Comparison of ENCODE assay signal across 20 mouse cellular contexts in the genomic region with DNA sequence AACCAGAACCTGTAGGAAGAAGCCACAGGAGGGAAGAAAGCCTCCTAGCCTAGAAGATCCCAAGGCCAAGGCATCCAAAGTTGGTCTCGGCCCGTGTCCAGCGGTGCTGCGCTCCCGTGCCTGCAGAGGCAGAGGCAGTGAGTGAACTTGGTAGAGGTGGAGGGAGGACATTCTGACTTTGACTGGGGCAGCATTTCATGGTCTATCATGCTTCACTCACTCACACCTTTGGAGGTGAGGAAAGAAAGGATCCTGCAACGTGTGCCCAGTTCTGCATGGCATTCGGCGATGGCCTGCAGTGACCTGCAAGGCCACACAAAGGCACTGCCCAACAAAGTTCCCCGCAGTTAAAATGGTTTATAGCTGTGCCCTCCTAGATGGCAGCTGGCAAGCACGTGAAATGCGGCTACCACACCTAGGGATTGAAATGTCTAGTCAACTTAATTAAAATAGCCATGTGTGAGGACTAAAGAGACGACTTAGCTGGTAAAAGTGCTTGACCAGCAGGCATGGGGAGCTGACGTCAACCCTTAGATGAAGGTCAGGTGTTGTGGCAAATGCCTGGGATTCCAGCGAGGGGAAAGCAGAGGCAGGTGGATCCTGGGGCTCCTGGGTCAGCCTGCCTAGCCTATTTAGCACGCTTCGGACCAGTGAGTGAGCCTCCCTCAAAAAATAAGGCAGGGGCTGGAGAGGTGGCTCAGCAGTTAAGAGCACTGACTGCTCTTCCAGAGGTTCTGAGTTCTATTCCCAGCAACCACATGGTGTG. TPM values are rescaled to one million over a fixed set of nuclear protein-coding genes. Genes with fewer than 3 reads are reported as not detected.
DNase-seq lines count a peak whose midpoint lies in the region; ATAC-seq and TF ChIP-seq lines count a peak whose summit lies in the region.
"Had no signal": no experiment of that assay in that cellular context is flagged by ENCODE, and none has a peak within 500 bp of the region (broad histone marks: within the 10 kb centered on the region; RNA-seq: fewer than 3 reads in every experiment).

No protein-coding gene starts in this region.

- H3K27me3 ChIP-seq in liver, embryonic 12.5 days (replicated peaks): 0 out of 2 replicates have a peak, but pooled peaks cover 3% of the 10 kb centered on the region
- H3K27me3 ChIP-seq in liver, postnatal 0 days (ENCODE audit: insufficient read depth, low read length): no peaks in the 10 kb centered on the region
- no peaks in the 10 kb centered on the region for H3K27me3 ChIP-seq in heart, embryonic 13.5 days (replicated peaks)
- H3K27me3 ChIP-seq in forebrain, embryonic 11.5 days (ENCODE audit: control insufficient read depth, insufficient read depth, low read length): no peaks in the 10 kb centered on the region
- H3K27me3 ChIP-seq: neural tube, embryonic 13.5 days had no signal

- no peaks in the 10 kb centered on the region for H3K36me3 ChIP-seq in liver, embryonic 12.5 days
- no peaks in the 10 kb centered on the region for H3K36me3 ChIP-seq in liver, postnatal 0 days (replicated peaks; ENCODE audit: insufficient read depth, low read length)
- peaks cover 23% of the 10 kb centered on the region for H3K36me3 ChIP-seq in heart, embryonic 13.5 days
- H3K36me3 ChIP-seq in forebrain, embryonic 11.5 days (ENCODE audit: control insufficient read depth, insufficient read depth, low read length): no peaks in the 10 kb centered on the region
- H3K36me3 ChIP-seq: midbrain, embryonic 10.5 days; neural tube, embryonic 13.5 days had no signal

- DNase-seq in liver, postnatal 0 days: no peak
- peak; percentile 65 for DNase-seq in heart, postnatal 4 days
- no peak for DNase-seq in adrenal gland, postnatal 36 days
- no peak for DNase-seq in forebrain, embryonic 11.5 days (ENCODE audit: low spot score)
- DNase-seq: adrenal gland, adult 2 months; cerebellum, adult 9-11 months; embryo, embryonic 11 days; forebrain, postnatal 0 days; layer of hippocampus, postnatal 36 days had no signal

- TF ChIP-seq EP300 in liver, postnatal 0 days (IDR thresholded peaks at IDR 0.05; ENCODE audit: low read depth): no peak

- no peaks in the 10 kb centered on the region for H3K9me3 ChIP-seq in liver, embryonic 12.5 days (replicated peaks)
- no peaks in the 10 kb centered on the region for H3K9me3 ChIP-seq in liver, postnatal 0 days (ENCODE audit: low read length)
- H3K9me3 ChIP-seq in heart, embryonic 13.5 days: no peaks in the 10 kb centered on the region
- no peaks in the 10 kb centered on the region for H3K9me3 ChIP-seq in forebrain, embryonic 11.5 days (ENCODE audit: control insufficient read depth, low read length)
- H3K9me3 ChIP-seq: midbrain, embryonic 10.5 days; neural tube, embryonic 13.5 days had no signal

- peaks cover 81% of the 10 kb centered on the region for H3K4me1 ChIP-seq in liver, embryonic 12.5 days
- 0 out of 2 replicates have a peak, but pooled peaks cover 4% of the 10 kb centered on the region for H3K4me1 ChIP-seq in liver, postnatal 0 days (ENCODE audit: insufficient read depth)
- H3K4me1 ChIP-seq in heart, embryonic 13.5 days: peaks cover 97% of the 10 kb centered on the region
- H3K4me1 ChIP-seq in forebrain, embryonic 11.5 days (replicated peaks; ENCODE audit: control insufficient read depth, insufficient read depth, low read length): no peaks in the 10 kb centered on the region
- H3K4me1 ChIP-seq: neural tube, embryonic 13.5 days had no signal

- no peak for ATAC-seq in liver, embryonic 12.5 days
- ATAC-seq in liver, postnatal 0 days: no peak
- no peak for ATAC-seq in heart, embryonic 13.5 days (ENCODE audit: extremely low read depth, insufficient number of reproducible peaks, low FRiP score, low TSS enrichment)
- no peak for ATAC-seq in erythroid progenitor cell, adult 5-6 weeks (replicated peaks; ENCODE audit: low FRiP score, poor library complexity, severe bottlenecking)
- no peak for ATAC-seq in forebrain, embryonic 11.5 days (replicated peaks; ENCODE audit: low FRiP score)
- ATAC-seq: forebrain, postnatal 0 days; hindbrain, postnatal 0 days; intestine, postnatal 0 days had no signal

- TF ChIP-seq CTCF in liver, postnatal 0 days (IDR thresholded peaks at IDR 0.05; ENCODE audit: low read depth): no peak

- 80% methylated on average over 16 of the region's 16 CpGs for whole genome bisulfite sequencing in liver, embryonic 12.5 days (ENCODE audit: insufficient replicate concordance)
- WGBS in liver, postnatal 0 days (ENCODE audit: insufficient replicate concordance): 85% methylated on average over 16 of the region's 16 CpGs
- WGBS in heart, embryonic 13.5 days: 51% methylated on average over 16 of the region's 16 CpGs
- 84% methylated on average over 16 of the region's 16 CpGs for WGBS in forebrain, embryonic 11.5 days

- peak overlapping the region; percentile 27; the same call in 1 of the 2 replicates for H3K27ac ChIP-seq in liver, embryonic 12.5 days
- no peak overlapping the region for H3K27ac ChIP-seq in liver, postnatal 0 days (ENCODE audit: low read depth)
- peak overlapping the region; percentile 99 for H3K27ac ChIP-seq in heart, embryonic 13.5 days (replicated peaks)
- no peak overlapping the region for H3K27ac ChIP-seq in forebrain, embryonic 11.5 days (ENCODE audit: low read depth, low read length)
- H3K27ac ChIP-seq: hindbrain, postnatal 0 days; kidney, postnatal 0 days; layer of hippocampus, adult 2 months; macrophage; midbrain, embryonic 10.5 days; neural tube, embryonic 13.5 days had no signal

- H3K4me2 ChIP-seq in liver, embryonic 12.5 days: no peak overlapping the region
- no peak overlapping the region for H3K4me2 ChIP-seq in liver, postnatal 0 days (ENCODE audit: low read depth, low read length)
- H3K4me2 ChIP-seq in heart, embryonic 13.5 days: peak overlapping the region; percentile 52
- no peak overlapping the region for H3K4me2 ChIP-seq in forebrain, embryonic 11.5 days (ENCODE audit: low read depth, low read length, severe bottlenecking)
- H3K4me2 ChIP-seq: neural tube, embryonic 13.5 days had no signal

- H3K4me3 ChIP-seq in liver, embryonic 12.5 days: no peak overlapping the region
- H3K4me3 ChIP-seq in liver, postnatal 0 days (ENCODE audit: low read depth, low read length): no peak overlapping the region
- H3K4me3 ChIP-seq in heart, embryonic 13.5 days: no peak overlapping the region
- no peak overlapping the region for H3K4me3 ChIP-seq in forebrain, embryonic 11.5 days (ENCODE audit: low read depth, low read length)
- H3K4me3 ChIP-seq: layer of hippocampus, adult 2 months; midbrain, embryonic 10.5 days; neural tube, embryonic 13.5 days had no signal

- H3K9ac ChIP-seq in liver, embryonic 12.5 days: no peak overlapping the region
- H3K9ac ChIP-seq in liver, postnatal 0 days (replicated peaks): no peak overlapping the region
- H3K9ac ChIP-seq in heart, embryonic 13.5 days: peak overlapping the region; percentile 72
- H3K9ac ChIP-seq in forebrain, embryonic 11.5 days (ENCODE audit: low read length): no peak overlapping the region
- H3K9ac ChIP-seq: forebrain, postnatal 0 days; neural tube, embryonic 13.5 days had no signal

RNA-seq across cellular contexts. Expression of a gene that starts 36.8 kb away (rescaled TPM):
- 0.12 and 0.16 TPM in 2 replicates for polyA plus RNA-seq in liver, embryonic 12.5 days (2016; fragmentation: Nextera tagmentation; extraction: Ambion mirVana)
- polyA plus RNA-seq in liver, postnatal 0 days (2015; fragmentation: Nextera tagmentation; extraction: Ambion mirVana): 0.11 and 0.19 TPM in 2 replicates
- polyA plus RNA-seq in heart, embryonic 13.5 days (2015; fragmentation: Nextera tagmentation; extraction: Ambion mirVana): 41.5 and 42.9 TPM in 2 replicates
- total RNA-seq in heart, postnatal 4 days (2021): 100 to 1,000 TPM; 366 to 416 TPM
- total RNA-seq in adrenal gland, postnatal 36 days (2021): 1 to 10 TPM; 3.4 to 5.3 TPM
- not detected in 2 replicates for total RNA-seq in erythroid progenitor cell, adult 5-6 weeks (2015; ENCODE audit: low replicate concordance)
- total RNA-seq in erythroid progenitor cell, adult 5-6 weeks (2017; ENCODE audit: low replicate concordance): not detected in 2 replicates
- 0.08 and 0.25 TPM in 2 replicates for polyA plus RNA-seq in forebrain, embryonic 11.5 days (2014; fragmentation: Nextera tagmentation; extraction: Ambion mirVana)
- total RNA-seq: monocyte, adult 5-6 weeks had no signal
- polyA plus RNA-seq: macrophage had no signal

Comparison
In these comparisons a context has a peak if more than half of its experiments do, and no peak if none do; other contexts are left out.
1. H3K27ac ChIP-seq: peak in liver, embryonic 12.5 days (single experiment) and heart, embryonic 13.5 days (single experiment); none in liver, postnatal 0 days (single experiment) and forebrain, embryonic 11.5 days (single experiment).
2. RNA of a gene that starts 36.8 kb away (polyA plus RNA-seq): 41.5 to 42.9 TPM in heart, embryonic 13.5 days; 0.08 to 0.25 TPM in forebrain, embryonic 11.5 days, 0.12 to 0.16 TPM in liver, embryonic 12.5 days and 0.11 to 0.19 TPM in liver, postnatal 0 days; every median in the first group is over 10 times any median in the second.